Mouse (Mus musculus) kidney, postnatal 0 days (tissue): Measurements from ENCODE around the gene Vipr2. TPM values are rescaled to one million over a fixed set of nuclear protein-coding genes. Genes with fewer than 3 reads are reported as not detected.

Experiments used
- ATAC-seq: fragments of 200-750 bp; cut with Nextera tagmentation; replicated peaks from 2 replicates; pipeline ENCODE4 v1.8.0; 2017; ENCODE audit warnings: low read depth, moderate number of reproducible peaks, moderate TSS enrichment, moderate library complexity; ENCODE audit not compliant: low FRiP score
- DNase-seq: peaks from one replicate; pipeline ENCODE4 v3.0.0-alpha.2; 2016; ENCODE audit warnings: low spot score
- H3K27ac ChIP-seq: fragments of 300-500 bp; sonication (generic); 2 replicates; pipeline ENCODE4 v1.5.1; 2014; ENCODE audit warnings: mild to moderate bottlenecking
- H3K27me3 ChIP-seq: fragments of 300-500 bp; sonication (generic); 2 replicates; pipeline ENCODE4 v1.6.1; 2014; ENCODE audit warnings: low read length, mixed read lengths; ENCODE audit not compliant: insufficient read depth
- H3K36me3 ChIP-seq: fragments of 300-500 bp; sonication (generic); 2 replicates; pipeline ENCODE4 v1.6.1; 2014; ENCODE audit warnings: low read length, mixed read lengths; ENCODE audit not compliant: insufficient read depth
- H3K4me1 ChIP-seq: fragments of 300-500 bp; sonication (generic); replicated peaks from 2 replicates; pipeline ENCODE4 v1.6.1; 2014; ENCODE audit warnings: antibody characterized with exemption, low read length, mixed read lengths; ENCODE audit not compliant: insufficient read depth
- H3K4me2 ChIP-seq: fragments of 300-500 bp; sonication (generic); 2 replicates; pipeline ENCODE4 v1.6.1; 2014; ENCODE audit warnings: mild to moderate bottlenecking, low read length, moderate library complexity, mixed read lengths
- H3K4me3 ChIP-seq: fragments of 300-500 bp; sonication (generic); replicated peaks from 2 replicates; pipeline ENCODE4 v1.5.1; 2014; ENCODE audit warnings: low read depth, low read length
- H3K9ac ChIP-seq: fragments of 300-500 bp; sonication (generic); 2 replicates; pipeline ENCODE4 v1.6.1; 2014; ENCODE audit warnings: low read depth, low read length
- H3K9me3 ChIP-seq: fragments of 300-500 bp; sonication (generic); replicated peaks from 2 replicates; pipeline ENCODE4 v1.6.1; 2016; ENCODE audit warnings: low read length, inconsistent platforms, mixed read lengths
- CTCF ChIP-seq: IDR thresholded peaks from 2 replicates; pipeline ENCODE4 v1.5.1; 2016; ENCODE audit warnings: antibody characterized with exemption, low read depth, mild to moderate bottlenecking, moderate library complexity
- WGBS: fragments of 180-500 bp; shearing (Covaris S2); extraction: QIAGEN DNeasy Blood & Tissue Kit; methylation state at CpG from one replicate; pipeline ENCODE4 v1.1.7; 2014; 5-methylcytosine and 5-hydroxymethylcytosine counted together
- polyA plus RNA-seq: library from polyadenylated mRNA; unstranded; fragments of >200 nt; fragmentation: Nextera tagmentation; extraction: Ambion mirVana; gene quantifications from 2 replicates; pipeline ENCODE4 v1.2.1, GENCODE M21; 2015

Vipr2 gene
- polyA plus RNA-seq, 1 experiment from 2014 or later: 0.54 TPM

GRCm38 (mm10) chr12:116071023-116071422 lies 6.5 kb upstream of the Vipr2 start:
- Histone ChIP-seq H3K4me3 (no peak overlapping the region), H3K4me2 (no peak overlapping the region), H3K9me3 (no peaks in the 10 kb centered on the region), H3K36me3 (no peaks in the 10 kb centered on the region), H3K27me3 (no peaks in the 10 kb centered on the region; the same call in 1 of the 2 replicates), H3K9ac (no peak overlapping the region), H3K4me1 (no peaks in the 10 kb centered on the region), H3K27ac (no peak overlapping the region)
- peak; percentile 67 for DNase-seq
- peak; percentile 80 for TF ChIP-seq CTCF
- WGBS: 22% methylated on average over 3 of the region's 3 CpGs
- ATAC-seq: peak; percentile 87

GRCm38 (mm10) chr12:116077855-116078366 lies 385 bp downstream of the Vipr2 start:
- Histone ChIP-seq H3K4me3 (peak overlapping the region; percentile 50), H3K4me2 (peak overlapping the region; percentile 91), H3K4me1 (0 out of 2 replicates have a peak, but pooled peaks cover 5% of the 10 kb centered on the region), H3K27ac (no peak overlapping the region), H3K9me3 (no peaks in the 10 kb centered on the region), H3K36me3 (no peaks in the 10 kb centered on the region), H3K9ac (peak overlapping the region; percentile 44; the same call in 1 of the 2 replicates), H3K27me3 (peaks cover 3% of the 10 kb centered on the region; the same call in 1 of the 2 replicates)
- WGBS: under 1% methylated on average over 24 of the region's 24 CpGs
- peak; percentile 39; the same call in 1 of the 2 replicates for ATAC-seq
- no peak for DNase-seq
- TF ChIP-seq CTCF: no peak

GRCm38 (mm10) chr12:116083125-116083524 lies 5.6 kb downstream of the Vipr2 start:
- no peaks in the 10 kb centered on the region for H3K9me3 ChIP-seq
- no peak overlapping the region for H3K4me3 ChIP-seq
- TF ChIP-seq CTCF: no peak
- H3K9ac ChIP-seq: no peak overlapping the region
- H3K27ac ChIP-seq: no peak overlapping the region
- 79% methylated on average over 6 of the region's 6 CpGs for WGBS
- ATAC-seq (no peak), DNase-seq (no peak)
- H3K4me1 ChIP-seq: no peaks in the 10 kb centered on the region
- H3K27me3 ChIP-seq: 0 out of 2 replicates have a peak, but pooled peaks cover 3% of the 10 kb centered on the region
- no peak overlapping the region for H3K4me2 ChIP-seq
- no peaks in the 10 kb centered on the region for H3K36me3 ChIP-seq

GRCm38 (mm10) chr12:116084294-116084693 lies 6.8 kb downstream of the Vipr2 start:
- no peaks in the 10 kb centered on the region for H3K9me3 ChIP-seq
- no peak overlapping the region for H3K4me3 ChIP-seq
- 65% methylated on average over 2 of the region's 2 CpGs for WGBS
- no peaks in the 10 kb centered on the region for H3K4me1 ChIP-seq
- ATAC-seq (no peak), DNase-seq (no peak)
- no peak overlapping the region for H3K27ac ChIP-seq
- H3K27me3 ChIP-seq: no peaks in the 10 kb centered on the region
- no peak overlapping the region for H3K9ac ChIP-seq
- no peaks in the 10 kb centered on the region for H3K36me3 ChIP-seq
- TF ChIP-seq CTCF: no peak
- H3K4me2 ChIP-seq: no peak overlapping the region

GRCm38 (mm10) chr12:116086951-116087600 lies 9.6 kb downstream of the Vipr2 start:
- WGBS: 81% methylated on average over 5 of the region's 5 CpGs
- TF ChIP-seq CTCF: no peak

GRCm38 (mm10) chr12:116089836-116090235 lies 12.3 kb downstream of the Vipr2 start:
- 91% methylated on average over 3 of the region's 3 CpGs for WGBS
- no peak for ATAC-seq

More at GRCm38 (mm10) chr12:116086951-116087600, 9.6 kb downstream of the Vipr2 start:
- ATAC-seq (no peak), DNase-seq (no peak)
- H3K9me3 ChIP-seq: no peaks in the 10 kb centered on the region
- H3K27ac ChIP-seq: no peak overlapping the region
- H3K4me2 ChIP-seq: no peak overlapping the region
- no peaks in the 10 kb centered on the region for H3K36me3 ChIP-seq
- no peak overlapping the region for H3K9ac ChIP-seq
- no peak overlapping the region for H3K4me3 ChIP-seq
- no peaks in the 10 kb centered on the region for H3K27me3 ChIP-seq
- no peaks in the 10 kb centered on the region for H3K4me1 ChIP-seq

More at GRCm38 (mm10) chr12:116089836-116090235, 12.3 kb downstream of the Vipr2 start:
- no peak overlapping the region for H3K4me2 ChIP-seq
- H3K27me3 ChIP-seq: no peaks in the 10 kb centered on the region
- H3K36me3 ChIP-seq: no peaks in the 10 kb centered on the region
- H3K9ac ChIP-seq: no peak overlapping the region
- no peak for DNase-seq
- no peaks in the 10 kb centered on the region for H3K4me1 ChIP-seq
- H3K4me3 ChIP-seq: no peak overlapping the region
- TF ChIP-seq CTCF: no peak
- no peak overlapping the region for H3K27ac ChIP-seq
- H3K9me3 ChIP-seq: no peaks in the 10 kb centered on the region
